Mouse (Mus musculus): ENCODE data around the gene Dst. TPM values are rescaled to one million over a fixed set of nuclear protein-coding genes. Genes with fewer than 3 reads are reported as not detected.

Dst gene
- total and polyA plus RNA-seq, 3 experiments: 66.7 to 404 (median 334) TPM

DNA sequence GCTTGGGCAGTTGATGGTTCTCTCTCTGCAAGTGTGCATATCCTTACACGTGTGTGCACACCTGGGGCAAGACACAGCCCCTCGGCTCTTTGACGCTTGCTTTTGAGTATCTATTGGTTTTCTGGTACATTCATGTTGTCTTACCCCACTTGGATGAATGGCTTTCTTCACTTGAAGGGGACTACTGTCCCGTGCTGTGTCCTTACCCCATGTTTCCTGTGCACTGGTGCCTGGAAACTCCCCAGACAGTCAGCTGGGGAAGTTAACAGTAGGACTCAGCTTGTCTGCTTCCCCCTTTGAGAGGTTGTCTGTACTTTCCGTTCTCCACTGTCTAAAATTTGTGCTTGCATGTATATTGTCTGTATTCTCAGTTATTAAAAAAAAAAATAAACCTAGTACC lies 120.7 kb downstream of the Dst start:
- DNase-seq: peak in 1 of 2 experiments; percentile 20
- Histone ChIP-seq H3K4me1 (ENCODE audit: control insufficient read depth, insufficient read depth, low read length) (peaks cover 22% of the 10 kb centered on the region), H3K36me3 (ENCODE audit: control insufficient read depth, insufficient read depth, low read length) (peaks cover 18% of the 10 kb centered on the region), H3K9ac (ENCODE audit: low read depth, low read length) (no peak overlapping the region), H3K79me2 (replicated peaks; ENCODE audit: control insufficient read depth, insufficient read depth, low read length) (peaks cover 10% of the 10 kb centered on the region), H3K27me3 (ENCODE audit: control insufficient read depth, insufficient read depth, low read length) (no peaks in the 10 kb centered on the region), H3K4me3 (no peak overlapping the region), H3K27ac (peak overlapping the region; percentile 3)
- no peak for TF ChIP-seq CTCF (IDR thresholded peaks at IDR 0.05)
- TF ChIP-seq EP300 (IDR thresholded peaks at IDR 0.05; ENCODE audit: insufficient read depth, low read depth, low read length): no peak
- no peak for TF ChIP-seq POLR2A (IDR thresholded peaks at IDR 0.05; ENCODE audit: insufficient read depth, low read depth, low read length)
- intact Hi-C loops (cut with DNase I): no loop called here
- 39% methylated on average over 5 of the region's 5 CpGs for WGBS

DNA sequence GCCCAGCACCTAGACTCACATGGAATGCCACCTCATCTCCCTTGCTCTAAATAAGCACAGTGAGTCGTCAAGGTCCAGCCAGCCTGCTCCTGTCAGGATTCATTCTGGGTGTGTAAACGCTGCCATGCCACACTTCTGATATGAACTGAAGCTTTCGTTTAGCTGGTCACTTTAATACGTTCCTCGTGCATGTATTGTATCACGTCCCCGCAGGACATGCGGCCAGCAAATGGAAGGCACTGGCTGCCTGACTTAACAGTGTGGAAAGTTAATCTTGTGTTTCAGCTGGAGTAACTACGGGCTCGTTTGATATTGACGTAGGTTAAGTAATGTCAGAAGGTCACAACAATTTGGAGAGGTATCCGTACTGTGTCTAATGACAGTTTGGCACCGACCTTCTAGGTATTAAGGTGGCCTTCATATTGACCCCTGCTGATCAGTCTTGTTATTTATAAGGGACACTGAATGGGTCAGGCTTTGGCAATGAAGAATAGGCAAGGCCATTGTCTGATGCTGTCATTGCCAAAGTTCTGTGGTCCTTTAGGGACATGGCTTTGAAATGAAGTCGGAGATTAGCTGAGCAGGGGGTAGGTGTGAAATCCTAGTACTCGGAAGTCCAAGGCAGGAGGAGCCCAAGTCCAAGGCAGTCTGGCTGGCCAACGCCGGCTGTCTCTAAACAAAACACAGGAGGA lies 122.5 kb downstream of the Dst start:
- peaks cover 22% of the 10 kb centered on the region for H3K36me3 ChIP-seq (ENCODE audit: control insufficient read depth, insufficient read depth, low read length)
- peaks cover 11% of the 10 kb centered on the region for H3K79me2 ChIP-seq (replicated peaks; ENCODE audit: control insufficient read depth, insufficient read depth, low read length)
- WGBS: 57% methylated on average over 17 of the region's 17 CpGs
- intact Hi-C loops (cut with DNase I): no loop called here
- DNase-seq: peak in 1 of 2 experiments; percentile 12
- H3K27ac ChIP-seq: peak overlapping the region; percentile 62
- peaks cover 28% of the 10 kb centered on the region for H3K4me1 ChIP-seq (ENCODE audit: control insufficient read depth, insufficient read depth, low read length)
- H3K27me3 ChIP-seq (ENCODE audit: control insufficient read depth, insufficient read depth, low read length): no peaks in the 10 kb centered on the region
- H3K9ac ChIP-seq (ENCODE audit: low read depth, low read length): no peak overlapping the region
- TF ChIP-seq EP300 (IDR thresholded peaks at IDR 0.05; ENCODE audit: insufficient read depth, low read depth, low read length) (no peak), CTCF (IDR thresholded peaks at IDR 0.05) (no peak), POLR2A (IDR thresholded peaks at IDR 0.05; ENCODE audit: insufficient read depth, low read depth, low read length) (no peak)
- no peak overlapping the region for H3K4me3 ChIP-seq

DNA sequence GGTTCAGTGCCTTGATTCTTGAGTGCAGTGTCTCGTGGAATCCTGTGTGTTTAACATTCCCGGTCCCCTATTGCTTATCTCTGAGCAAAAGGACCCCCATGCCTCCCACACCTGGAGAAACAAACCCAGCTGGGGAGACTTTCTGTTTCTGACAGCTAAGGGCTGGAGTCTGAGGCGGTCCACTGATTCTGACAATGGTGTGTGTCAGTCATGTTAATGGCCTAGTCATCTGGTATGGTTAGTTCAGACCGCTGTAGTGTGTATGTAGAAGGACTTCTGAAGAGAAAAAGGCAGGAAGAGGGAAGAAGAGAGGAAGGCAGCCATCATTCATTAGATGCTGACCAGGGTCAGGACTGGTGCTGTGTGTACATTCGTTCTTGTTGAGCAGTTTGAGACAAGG lies 125.0 kb downstream of the Dst start:
- no peak for DNase-seq
- H3K9ac ChIP-seq (ENCODE audit: low read depth, low read length): no peak overlapping the region
- H3K27ac ChIP-seq: no peak overlapping the region
- intact Hi-C loops (cut with DNase I): no loop called here
- H3K27me3 ChIP-seq (ENCODE audit: control insufficient read depth, insufficient read depth, low read length): no peaks in the 10 kb centered on the region
- peaks cover 10% of the 10 kb centered on the region for H3K79me2 ChIP-seq (replicated peaks; ENCODE audit: control insufficient read depth, insufficient read depth, low read length)
- no peak for TF ChIP-seq CTCF (IDR thresholded peaks at IDR 0.05)
- TF ChIP-seq POLR2A (IDR thresholded peaks at IDR 0.05; ENCODE audit: insufficient read depth, low read depth, low read length): no peak
- TF ChIP-seq EP300 (IDR thresholded peaks at IDR 0.05; ENCODE audit: insufficient read depth, low read depth, low read length): no peak
- H3K4me1 ChIP-seq (ENCODE audit: control insufficient read depth, insufficient read depth, low read length): peaks cover 28% of the 10 kb centered on the region
- no peak overlapping the region for H3K4me3 ChIP-seq
- peaks cover 20% of the 10 kb centered on the region for H3K36me3 ChIP-seq (ENCODE audit: control insufficient read depth, insufficient read depth, low read length)
- WGBS: 75% methylated on average over 5 of the region's 5 CpGs

DNA sequence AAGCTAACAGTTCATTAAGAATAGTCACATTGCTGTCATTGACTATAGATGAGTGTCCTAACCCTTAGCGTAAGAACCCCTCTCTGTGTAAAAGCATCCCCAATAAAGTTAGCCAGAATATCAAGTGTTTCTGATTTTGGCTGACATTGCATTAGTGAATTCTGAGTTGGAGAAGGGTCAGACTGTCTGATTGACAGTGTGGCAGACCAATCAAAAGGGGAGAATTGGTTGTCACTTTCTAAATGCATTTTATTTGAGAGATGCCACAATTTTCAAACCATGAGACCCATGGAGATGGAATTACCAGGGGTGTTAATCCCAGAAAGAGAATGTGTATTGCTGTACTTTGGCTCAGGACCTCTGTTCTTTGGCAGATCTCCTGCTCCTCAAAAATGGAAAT lies 125.5 kb downstream of the Dst start:
- no peak for DNase-seq
- TF ChIP-seq CTCF (IDR thresholded peaks at IDR 0.05) (no peak), POLR2A (IDR thresholded peaks at IDR 0.05; ENCODE audit: insufficient read depth, low read depth, low read length) (no peak), EP300 (IDR thresholded peaks at IDR 0.05; ENCODE audit: insufficient read depth, low read depth, low read length) (no peak)
- no peak overlapping the region for H3K27ac ChIP-seq
- peaks cover 10% of the 10 kb centered on the region for H3K79me2 ChIP-seq (replicated peaks; ENCODE audit: control insufficient read depth, insufficient read depth, low read length)
- H3K36me3 ChIP-seq (ENCODE audit: control insufficient read depth, insufficient read depth, low read length): peaks cover 16% of the 10 kb centered on the region
- H3K4me1 ChIP-seq (ENCODE audit: control insufficient read depth, insufficient read depth, low read length): peaks cover 26% of the 10 kb centered on the region
- H3K4me3 ChIP-seq: no peak overlapping the region
- WGBS: 88% methylated on average over 1 of the region's 1 CpGs
- no peaks in the 10 kb centered on the region for H3K27me3 ChIP-seq (ENCODE audit: control insufficient read depth, insufficient read depth, low read length)
- H3K9ac ChIP-seq (ENCODE audit: low read depth, low read length): no peak overlapping the region
- intact Hi-C loops (cut with DNase I): no loop called here

DNA sequence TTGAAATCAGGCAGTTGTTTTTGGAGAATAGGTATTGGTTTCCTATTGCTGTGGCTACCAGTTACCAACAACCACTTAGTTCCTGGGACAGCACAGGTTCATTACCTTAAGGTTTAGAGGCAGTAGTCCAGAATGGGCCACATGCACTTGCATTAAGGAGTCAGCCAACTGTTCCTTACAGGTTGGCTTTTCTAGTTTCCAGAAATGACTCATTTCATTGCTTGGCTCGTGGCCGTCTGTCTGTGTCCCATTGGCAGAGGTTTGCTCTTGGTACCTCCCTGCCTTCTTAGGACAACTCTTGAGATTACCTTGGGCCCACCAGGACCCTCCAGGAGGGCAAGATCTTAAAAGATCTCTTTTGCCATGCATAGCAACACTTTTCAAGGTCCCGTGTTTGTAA lies 125.9 kb downstream of the Dst start:
- no peaks in the 10 kb centered on the region for H3K27me3 ChIP-seq (ENCODE audit: control insufficient read depth, insufficient read depth, low read length)

DNA sequence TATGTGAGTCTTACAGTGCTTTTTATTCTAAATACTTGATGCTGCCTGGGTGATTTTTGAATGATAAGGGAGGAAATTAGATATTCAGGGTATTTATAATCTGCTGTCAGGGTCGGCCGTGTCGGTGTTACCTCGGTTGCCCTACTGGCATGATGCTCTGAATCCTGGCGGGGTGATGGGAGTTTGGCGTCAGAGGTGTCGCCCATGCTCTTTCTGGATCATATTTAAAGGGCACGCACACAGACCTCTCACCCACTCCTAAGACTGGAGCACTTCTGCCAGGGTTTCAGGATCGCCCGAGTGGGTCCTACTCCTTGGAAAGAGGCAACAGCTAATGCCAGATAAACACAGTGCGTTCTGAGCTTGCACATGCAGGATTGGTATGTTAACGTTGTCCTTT lies 128.1 kb downstream of the Dst start:
- no peak for DNase-seq
- TF ChIP-seq CTCF (IDR thresholded peaks at IDR 0.05) (no peak), POLR2A (IDR thresholded peaks at IDR 0.05; ENCODE audit: insufficient read depth, low read depth, low read length) (no peak), EP300 (IDR thresholded peaks at IDR 0.05; ENCODE audit: insufficient read depth, low read depth, low read length) (no peak)
- Histone ChIP-seq H3K27me3 (ENCODE audit: control insufficient read depth, insufficient read depth, low read length) (no peaks in the 10 kb centered on the region), H3K9ac (ENCODE audit: low read depth, low read length) (no peak overlapping the region), H3K36me3 (ENCODE audit: control insufficient read depth, insufficient read depth, low read length) (peaks cover 19% of the 10 kb centered on the region), H3K27ac (peak overlapping the region; percentile 28; the same call in 1 of the 2 replicates), H3K79me2 (replicated peaks; ENCODE audit: control insufficient read depth, insufficient read depth, low read length) (peaks cover 10% of the 10 kb centered on the region), H3K4me1 (ENCODE audit: control insufficient read depth, insufficient read depth, low read length) (peaks cover 13% of the 10 kb centered on the region), H3K4me3 (no peak overlapping the region)
- intact Hi-C loops (cut with DNase I): no loop called here
- 63% methylated on average over 12 of the region's 12 CpGs for WGBS

More for the DNA sequence above, 125.9 kb downstream of the Dst start:
- H3K4me3 ChIP-seq: no peak overlapping the region
- H3K79me2 ChIP-seq (replicated peaks; ENCODE audit: control insufficient read depth, insufficient read depth, low read length): peaks cover 10% of the 10 kb centered on the region
- TF ChIP-seq CTCF (IDR thresholded peaks at IDR 0.05) (no peak), POLR2A (IDR thresholded peaks at IDR 0.05; ENCODE audit: insufficient read depth, low read depth, low read length) (no peak), EP300 (IDR thresholded peaks at IDR 0.05; ENCODE audit: insufficient read depth, low read depth, low read length) (no peak)
- 38% methylated on average over 3 of the region's 3 CpGs for WGBS
- no peak overlapping the region for H3K27ac ChIP-seq
- H3K9ac ChIP-seq (ENCODE audit: low read depth, low read length): no peak overlapping the region
- peaks cover 15% of the 10 kb centered on the region for H3K36me3 ChIP-seq (ENCODE audit: control insufficient read depth, insufficient read depth, low read length)
- DNase-seq: no peak
- peaks cover 23% of the 10 kb centered on the region for H3K4me1 ChIP-seq (ENCODE audit: control insufficient read depth, insufficient read depth, low read length)
- intact Hi-C loops (cut with DNase I): no loop called here
